Mouse (Mus musculus) left cerebral cortex, adult 2 months (tissue): ENCODE measurements around the gene Slc7a9. TPM values are rescaled to one million over a fixed set of nuclear protein-coding genes. Genes with fewer than 3 reads are reported as not detected.

Experiments used
- DNase-seq, 2 experiments: peaks; one replicate each; pipeline ENCODE4 v3.0.0; 2021 to 2022; ENCODE audit warnings: low spot score in 2 of 2, mixed read lengths in 1 of 2; ENCODE audit errors: extremely low spot score in 1 of 2
- H3K27ac ChIP-seq: fragments of 200-600 bp; 2 replicates; pipeline ENCODE4 v1.8.1; 2022
- H3K4me3 ChIP-seq: fragments of 200-600 bp; 2 replicates; pipeline ENCODE4 v1.8.1; 2022
- CTCF ChIP-seq: fragments of 200-600 bp; IDR thresholded peaks from 2 replicates; pipeline ENCODE4 v1.8.1; 2022; ENCODE audit warnings: antibody characterized with exemption, mild to moderate bottlenecking, moderate library complexity
- intact Hi-C: fragments of 180-260 bp; cut with DNase I; formaldehyde crosslinking; loops from one replicate; pipeline ENCODE4 v1.15.1; 2025
- long read RNA-seq, 2 experiments: library from polyadenylated mRNA; stranded (forward); transcript quantifications; one replicate each; pipeline ENCODE4 v2.0.0; 2021; ENCODE audit warnings: borderline mapping rate in 2 of 2
- total RNA-seq, 2 experiments: library from RNA; stranded (reverse); gene quantifications; 2 replicates each; pipeline ENCODE4 v1.2.3; 2021

Gene Slc7a9
- not detected for total RNA-seq
- long read RNA-seq, experiment 1: 0 reads
- long read RNA-seq, experiment 2: 0 reads

- no peak for DNase-seq
- Histone ChIP-seq H3K27ac (no peak within 1 kb of the TSS), H3K4me3 (no peak within 1 kb of the TSS)
- intact Hi-C loops: no loop called here
- no peak for TF ChIP-seq CTCF
These were observed at the start of gene Slc7a9 for GRCm38 (mm10) chr7:35447996-35448846. Gene Slc7a9 (plus strand): TSS chr7:35448796.

- intact Hi-C loops: no loop called here
- no peak overlapping the region for H3K4me3 ChIP-seq
- H3K27ac ChIP-seq: no peak overlapping the region
- no peak for DNase-seq
- TF ChIP-seq CTCF: no peak
These were observed 47.4 kb upstream of the Slc7a9 start for GRCm38 (mm10) chr7:35401169-35401568.

- Histone ChIP-seq H3K4me3 (no peak overlapping the region), H3K27ac (no peak overlapping the region)
- intact Hi-C loops: no loop called here
- no peak for TF ChIP-seq CTCF
- no peak for DNase-seq
These were observed 33.4 kb upstream of the Slc7a9 start for GRCm38 (mm10) chr7:35415226-35415625.

GRCm38 (mm10) chr7:35415801-35416653 is 32.6 kb upstream of the Slc7a9 start:
- no peak overlapping the region for H3K27ac ChIP-seq
- DNase-seq: no peak
- H3K4me3 ChIP-seq: no peak overlapping the region
- intact Hi-C loops: no loop called here
- TF ChIP-seq CTCF: no peak

- Histone ChIP-seq H3K27ac (no peak overlapping the region), H3K4me3 (no peak overlapping the region)
- intact Hi-C loops: no loop called here
- TF ChIP-seq CTCF: no peak
- no peak for DNase-seq
These were observed 32.0 kb upstream of the Slc7a9 start for GRCm38 (mm10) chr7:35416654-35416948.

GRCm38 (mm10) chr7:35423071-35423470 is 25.5 kb upstream of the Slc7a9 start:
- no peak overlapping the region for H3K4me3 ChIP-seq
- no peak for DNase-seq
- no peak overlapping the region for H3K27ac ChIP-seq
- TF ChIP-seq CTCF: no peak
- intact Hi-C loops: no loop called here

- intact Hi-C loops: no loop called here
These were observed 20.4 kb upstream of the Slc7a9 start for GRCm38 (mm10) chr7:35428146-35428545.

GRCm38 (mm10) chr7:35435266-35435665 is 13.3 kb upstream of the Slc7a9 start:
- intact Hi-C loops: no loop called here
- no peak overlapping the region for H3K4me3 ChIP-seq
- H3K27ac ChIP-seq: no peak overlapping the region
- TF ChIP-seq CTCF: no peak
- no peak for DNase-seq

More at GRCm38 (mm10) chr7:35428146-35428545, 20.4 kb upstream of the Slc7a9 start:
- H3K4me3 ChIP-seq: no peak overlapping the region
- no peak for DNase-seq
- TF ChIP-seq CTCF: no peak
- H3K27ac ChIP-seq: no peak overlapping the region

- Histone ChIP-seq H3K27ac (no peak overlapping the region), H3K4me3 (no peak overlapping the region)
- no peak for DNase-seq
- intact Hi-C loops: no loop called here
- TF ChIP-seq CTCF: no peak
These were observed 1.1 kb upstream of the Slc7a9 start for GRCm38 (mm10) chr7:35447501-35447900.

GRCm38 (mm10) chr7:35448867-35449266 is 271 bp downstream of the Slc7a9 start:
- intact Hi-C loops: no loop called here
- H3K4me3 ChIP-seq: no peak overlapping the region
- DNase-seq: no peak
- TF ChIP-seq CTCF: no peak
- no peak overlapping the region for H3K27ac ChIP-seq

- intact Hi-C loops: no loop called here
- H3K27ac ChIP-seq: no peak overlapping the region
- no peak overlapping the region for H3K4me3 ChIP-seq
- TF ChIP-seq CTCF: no peak
- DNase-seq: no peak
These were observed 7.7 kb downstream of the Slc7a9 start for GRCm38 (mm10) chr7:35456091-35456814.

GRCm38 (mm10) chr7:35460971-35461370 is 12.4 kb downstream of the Slc7a9 start:
- Histone ChIP-seq H3K27ac (no peak overlapping the region), H3K4me3 (no peak overlapping the region)
- intact Hi-C loops: no loop called here
- no peak for DNase-seq
- no peak for TF ChIP-seq CTCF
